Mouse (Mus musculus) bone marrow macrophage, adult 2 months (primary cell): ENCODE results near the gene Zfp110.

ENCODE experiments used
- CTCF ChIP-seq: IDR thresholded peaks from 2 replicates; pipeline ENCODE4 v1.5.1; 2012; ENCODE audit warnings: low read depth, mild to moderate bottlenecking, low read length, moderate library complexity
- POLR2A ChIP-seq: IDR thresholded peaks from 2 replicates; pipeline ENCODE4 v1.6.1; 2012; ENCODE audit warnings: mild to moderate bottlenecking, low read depth, low read length, borderline replicate concordance

DNA sequence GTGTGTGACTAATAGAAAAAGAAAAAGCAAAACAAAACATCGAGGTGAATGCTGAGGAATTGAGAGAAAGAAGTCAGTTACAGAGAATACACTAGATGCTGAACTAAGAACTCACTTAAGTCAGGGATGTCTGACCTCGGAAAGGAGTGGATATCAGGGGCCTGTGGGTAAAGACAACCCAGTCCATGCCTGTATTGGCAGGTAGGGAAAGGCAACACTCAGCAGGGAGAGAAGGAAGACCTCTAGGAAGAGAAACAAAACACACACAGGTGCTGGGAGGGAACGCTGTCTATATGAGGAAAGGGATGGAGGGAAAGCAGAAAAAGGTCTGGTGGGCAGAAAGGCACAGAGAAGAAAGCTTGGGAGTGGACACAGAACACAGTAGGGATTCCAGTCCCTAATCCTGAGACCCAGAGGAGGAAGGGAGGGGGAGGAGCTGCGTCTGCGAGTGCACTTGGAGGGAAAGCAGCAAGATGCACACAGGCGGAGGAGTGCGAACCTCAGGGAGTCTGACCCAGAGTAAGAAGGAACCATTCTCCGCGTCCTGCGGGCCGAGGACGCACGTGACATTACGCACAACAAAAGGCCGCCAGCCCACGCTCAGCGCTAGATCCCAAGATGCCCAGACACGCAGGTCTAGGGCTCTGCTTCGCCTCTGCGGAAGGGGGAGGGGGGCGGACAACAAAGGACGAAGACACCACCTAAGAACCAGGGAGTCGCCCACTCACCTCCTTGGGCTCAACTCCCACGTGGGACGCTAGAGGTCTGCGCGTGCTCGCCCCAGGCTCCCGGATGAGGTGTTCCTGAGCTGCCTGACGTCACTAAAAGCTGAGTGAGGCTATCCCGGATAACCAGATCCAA, 31.5 kb upstream of the Zfp110 start, which contains the start of gene Zscan18:
- TF ChIP-seq POLR2A (no peak), CTCF (no peak)
